Comparison of ENCODE assay signal across 11 mouse cellular contexts in the genomic region with DNA sequence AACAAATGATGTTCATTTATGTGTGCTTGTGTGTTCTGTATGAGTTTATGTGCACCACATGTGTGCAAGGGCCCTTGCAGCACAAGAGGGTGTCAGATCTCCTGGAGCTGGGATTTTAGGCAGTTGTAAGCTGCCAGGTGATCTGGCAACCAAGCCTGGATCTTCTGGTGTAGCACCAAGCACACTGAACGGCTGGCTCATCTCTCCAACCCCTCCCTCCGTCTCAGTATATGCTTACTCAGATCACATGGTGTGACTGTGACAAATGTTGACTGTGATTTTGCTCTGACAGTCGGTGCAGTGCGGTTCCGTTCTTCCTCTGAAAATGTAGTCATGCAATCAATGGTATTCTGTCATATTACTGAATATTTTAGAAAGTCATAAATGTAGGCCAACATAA. TPM values are rescaled to one million over a fixed set of nuclear protein-coding genes. Genes with fewer than 3 reads are reported as not detected.
A peak's percentile ranks its signal among the peaks of the same experiment; 100 is the strongest.
DNase-seq lines count a peak whose midpoint lies in the region; ATAC-seq and TF ChIP-seq lines count a peak whose summit lies in the region.
"Had no signal": no experiment of that assay in that cellular context is flagged by ENCODE, and none has a peak within 500 bp of the region (broad histone marks: within the 10 kb centered on the region; RNA-seq: fewer than 3 reads in every experiment).

No protein-coding gene starts in this region.

- H3K36me3 ChIP-seq in heart, adult 2 months (ENCODE audit: control insufficient read depth, insufficient read depth, low read length): no peaks in the 10 kb centered on the region
- peaks cover 12% of the 10 kb centered on the region for H3K36me3 ChIP-seq in heart, embryonic 12.5 days
- no peaks in the 10 kb centered on the region for H3K36me3 ChIP-seq in lung, postnatal 0 days (ENCODE audit: insufficient read depth, low read length)
- no peaks in the 10 kb centered on the region for H3K36me3 ChIP-seq in kidney, adult 2 months (ENCODE audit: control insufficient read depth, insufficient read depth, low read length)

- no peak for TF ChIP-seq POLR2A in heart, adult 2 months (IDR thresholded peaks at IDR 0.05; ENCODE audit: insufficient read depth, low read depth, low read length)
- no peak for TF ChIP-seq POLR2A in kidney, adult 2 months (IDR thresholded peaks at IDR 0.05; ENCODE audit: low read depth, low read length)

- peaks cover 11% of the 10 kb centered on the region for H3K4me1 ChIP-seq in heart, adult 2 months (ENCODE audit: control insufficient read depth, insufficient read depth, low read length)
- peaks cover 30% of the 10 kb centered on the region for H3K4me1 ChIP-seq in heart, embryonic 12.5 days (replicated peaks)
- peaks cover 3% of the 10 kb centered on the region; the same call in 1 of the 2 replicates for H3K4me1 ChIP-seq in lung, postnatal 0 days (ENCODE audit: insufficient read depth, low read depth, low read length)
- H3K4me1 ChIP-seq in kidney, adult 2 months (ENCODE audit: control insufficient read depth, insufficient read depth, low read length): 0 out of 2 replicates have a peak, but pooled peaks cover 4% of the 10 kb centered on the region

- no peak for ATAC-seq in heart, embryonic 12.5 days (ENCODE audit: insufficient number of reproducible peaks, low FRiP score)
- no peak; the same call in 1 of the 2 replicates for ATAC-seq in lung, postnatal 0 days
- ATAC-seq in hematopoietic stem cell, adult 5-6 weeks (replicated peaks in 1 of 2; ENCODE audit: insufficient read depth in 1 of 2, low FRiP score in 2 of 2, low TSS enrichment in 1 of 2, low read depth in 1 of 2, poor library complexity in 2 of 2, severe bottlenecking in 2 of 2): 0 out of 4 replicates have a peak, but pooled peaks have one; percentile 10 to 40
- ATAC-seq: activated CD4-positive, CD25-positive, alpha-beta regulatory T cell, adult 4 months had no signal

- no peaks in the 10 kb centered on the region for H3K27me3 ChIP-seq in heart, adult 2 months (ENCODE audit: control insufficient read depth, insufficient read depth, low read length)
- no peaks in the 10 kb centered on the region for H3K27me3 ChIP-seq in heart, embryonic 12.5 days (replicated peaks)
- H3K27me3 ChIP-seq in lung, postnatal 0 days (replicated peaks; ENCODE audit: insufficient read depth, low read length): no peaks in the 10 kb centered on the region
- no peaks in the 10 kb centered on the region for H3K27me3 ChIP-seq in kidney, adult 2 months (replicated peaks; ENCODE audit: control insufficient read depth, insufficient read depth, low read length)

- H3K9ac ChIP-seq in heart, adult 2 months (ENCODE audit: low read depth, low read length): no peak overlapping the region
- H3K9ac ChIP-seq in heart, embryonic 12.5 days: no peak overlapping the region
- no peak overlapping the region for H3K9ac ChIP-seq in lung, postnatal 0 days (replicated peaks; ENCODE audit: low read depth)

- peak overlapping the region; percentile 43 for H3K27ac ChIP-seq in heart, adult 2 months
- H3K27ac ChIP-seq in heart, embryonic 12.5 days (ENCODE audit: poor library complexity, severe bottlenecking): no peak overlapping the region
- H3K27ac ChIP-seq in lung, postnatal 0 days (ENCODE audit: low read length): no peak overlapping the region
- H3K27ac ChIP-seq in kidney, adult 2 months (ENCODE audit: insufficient read depth, low read depth, low read length): no peak overlapping the region

- no peak for TF ChIP-seq CTCF in heart, adult 2 months (IDR thresholded peaks at IDR 0.05)
- no peak for TF ChIP-seq CTCF in lung, postnatal 0 days (IDR thresholded peaks at IDR 0.05)
- no peak for TF ChIP-seq CTCF in kidney, adult 2 months (conservative IDR thresholded peaks at IDR 0.05; ENCODE audit: insufficient read depth, insufficient read length, low read depth, low read length)

- no peak for DNase-seq in heart, adult 2 months
- peak; percentile 43 for DNase-seq in lung, postnatal 0 days (ENCODE audit: low spot score)
- no peak for DNase-seq in lung, postnatal 36 days
- DNase-seq in retina, postnatal 1 day: peak; percentile 32
- DNase-seq in kidney, adult 2 months: no peak
- DNase-seq in frontal cortex, postnatal 14 days (ENCODE audit: low spot score in 2 of 2): no peak
- DNase-seq: kidney, postnatal 36 days; right cerebral cortex, postnatal 4 days had no signal

- no peak overlapping the region for H3K4me2 ChIP-seq in heart, embryonic 12.5 days
- no peak overlapping the region; the same call in 1 of the 2 replicates for H3K4me2 ChIP-seq in lung, postnatal 0 days (replicated peaks; ENCODE audit: low read depth, low read length)

- H3K4me3 ChIP-seq in heart, adult 2 months: no peak overlapping the region
- H3K4me3 ChIP-seq in heart, embryonic 12.5 days: no peak overlapping the region
- H3K4me3 ChIP-seq in lung, postnatal 0 days (ENCODE audit: low read depth, low read length): no peak overlapping the region
- no peak overlapping the region for H3K4me3 ChIP-seq in kidney, adult 2 months (ENCODE audit: insufficient read depth, low read depth, low read length)

- WGBS in heart, adult 2 months: 49% methylated on average over 5 of the region's 5 CpGs
- WGBS in heart, embryonic 12.5 days: 51% methylated on average over 5 of the region's 5 CpGs
- WGBS in lung, postnatal 0 days: 23% methylated on average over 5 of the region's 5 CpGs
- WGBS in kidney, adult 2 months: 54% methylated on average over 5 of the region's 5 CpGs

- intact Hi-C loops in heart, adult 2 months (cut with DNase I): no loop called here

- H3K9me3 ChIP-seq in heart, embryonic 12.5 days (replicated peaks): no peaks in the 10 kb centered on the region
- no peaks in the 10 kb centered on the region for H3K9me3 ChIP-seq in lung, postnatal 0 days (ENCODE audit: low read length)

- no peaks in the 10 kb centered on the region for H3K79me2 ChIP-seq in heart, adult 2 months (replicated peaks; ENCODE audit: control insufficient read depth, insufficient read depth, low read length)

- no peak for TF ChIP-seq EP300 in heart, adult 2 months (IDR thresholded peaks at IDR 0.05; ENCODE audit: insufficient read depth, low read depth, low read length)
- no peak for TF ChIP-seq EP300 in lung, postnatal 0 days (IDR thresholded peaks at IDR 0.05)

RNA-seq across cellular contexts. Expression of gene Cdk6, which starts 45.9 kb away (rescaled TPM):
- total RNA-seq in heart, adult 2 months (2021): 10 to 100 TPM in 1 of 2 experiments, 1 to 10 TPM in 1; 8.1 to 10.6 TPM
- 4.0 and 5.9 TPM in 2 replicates for polyA plus RNA-seq in heart, adult 2 months (2012; rRNA removed)
- polyA plus RNA-seq in heart, embryonic 12.5 days (2016; fragmentation: Nextera tagmentation; extraction: Ambion mirVana): 32.5 and 33.3 TPM in 2 replicates
- polyA plus RNA-seq in lung, postnatal 0 days (2015; fragmentation: Nextera tagmentation; extraction: Ambion mirVana): 19.7 and 27.7 TPM in 2 replicates
- 171 and 186 TPM in 2 replicates for total RNA-seq in hematopoietic stem cell, adult 5-6 weeks (2017)
- 6.0 and 7.8 TPM in 2 replicates for polyA plus RNA-seq in kidney, adult 2 months (2012; rRNA removed)

Comparison
In these comparisons a context has a peak if more than half of its experiments do, and no peak if none do; other contexts are left out.
1. DNase-seq: peak in lung, postnatal 0 days (single experiment) and retina, postnatal 1 day (single experiment); none in heart, adult 2 months (0 of 2), lung, postnatal 36 days (single experiment), kidney, adult 2 months (single experiment) and frontal cortex, postnatal 14 days (0 of 2).
2. ATAC-seq: peak in hematopoietic stem cell, adult 5-6 weeks (2 of 2); none in heart, embryonic 12.5 days (single experiment) and lung, postnatal 0 days (single experiment).